Mouse (Mus musculus) liver, embryonic 14.5 days (tissue): Measurements from ENCODE around the gene Clk1.

ENCODE experiments used
- CTCF ChIP-seq: IDR thresholded peaks from 2 replicates; pipeline ENCODE4 v1.5.1; 2016; ENCODE audit warnings: antibody characterized with exemption, low read depth, control low read depth
- EP300 ChIP-seq: IDR thresholded peaks from 2 replicates; pipeline ENCODE4 v1.6.1; 2016; ENCODE audit warnings: antibody characterized with exemption, low read depth

GRCm38 (mm10) chr1:58375574-58376147, 48.2 kb downstream of the Clk1 start:
- no peak for TF ChIP-seq EP300
- no peak for TF ChIP-seq CTCF
